Mouse (Mus musculus): ENCODE measurements around the gene Gm20696.
A peak's percentile ranks its signal among the peaks of the same experiment; 100 is the strongest.

The Gm20696 gene

GRCm38 (mm10) chr6:99573343-99573742 lies 93.3 kb downstream of the Gm20696 start:
- TF ChIP-seq GATA4 (IDR thresholded peaks at IDR 0.05; ENCODE audit: insufficient replicate concordance, low read length) = no peak

- no peak for TF ChIP-seq GATA4 (IDR thresholded peaks at IDR 0.05; ENCODE audit: insufficient replicate concordance, low read length)
Measured at GRCm38 (mm10) chr6:99572071-99572470, 94.5 kb downstream of the Gm20696 start.

- TF ChIP-seq GATA4 (IDR thresholded peaks at IDR 0.05; ENCODE audit: insufficient replicate concordance, low read length) = no peak
Measured at GRCm38 (mm10) chr6:99566921-99567320, 99.7 kb downstream of the Gm20696 start.

- no peak for TF ChIP-seq GATA4 (IDR thresholded peaks at IDR 0.05; ENCODE audit: insufficient replicate concordance, low read length)
Measured at GRCm38 (mm10) chr6:99564766-99565165, 101.8 kb downstream of the Gm20696 start.

- TF ChIP-seq GATA4 (IDR thresholded peaks at IDR 0.05; ENCODE audit: insufficient replicate concordance, low read length) = no peak
Measured at GRCm38 (mm10) chr6:99556950-99557349, 109.6 kb downstream of the Gm20696 start.

- no peak for TF ChIP-seq GATA4 (IDR thresholded peaks at IDR 0.05; ENCODE audit: insufficient replicate concordance, low read length)
Measured at GRCm38 (mm10) chr6:99552816-99553215, 113.8 kb downstream of the Gm20696 start.

GRCm38 (mm10) chr6:99546416-99546815 lies 120.2 kb downstream of the Gm20696 start:
- TF ChIP-seq GATA4 (IDR thresholded peaks at IDR 0.05; ENCODE audit: insufficient replicate concordance, low read length) = no peak

- no peak for TF ChIP-seq GATA4 (IDR thresholded peaks at IDR 0.05; ENCODE audit: insufficient replicate concordance, low read length)
Measured at GRCm38 (mm10) chr6:99545437-99545836, 121.2 kb downstream of the Gm20696 start.

- no peak for TF ChIP-seq GATA4 (IDR thresholded peaks at IDR 0.05; ENCODE audit: insufficient replicate concordance, low read length)
Measured at GRCm38 (mm10) chr6:99541105-99541504, 125.5 kb downstream of the Gm20696 start.

GRCm38 (mm10) chr6:99540653-99541052 lies 125.9 kb downstream of the Gm20696 start:
- peak; percentile 47; the same call in 1 of the 2 replicates for TF ChIP-seq GATA4 (IDR thresholded peaks at IDR 0.05; ENCODE audit: insufficient replicate concordance, low read length)

GRCm38 (mm10) chr6:99540146-99540545 lies 126.5 kb downstream of the Gm20696 start:
- TF ChIP-seq GATA4 (IDR thresholded peaks at IDR 0.05; ENCODE audit: insufficient replicate concordance, low read length) = no peak

- TF ChIP-seq GATA4 (IDR thresholded peaks at IDR 0.05; ENCODE audit: insufficient replicate concordance, low read length) = no peak
Measured at GRCm38 (mm10) chr6:99538194-99538941, 128.2 kb downstream of the Gm20696 start.

- no peak for TF ChIP-seq GATA4 (IDR thresholded peaks at IDR 0.05; ENCODE audit: insufficient replicate concordance, low read length)
Measured at GRCm38 (mm10) chr6:99534211-99534745, 132.3 kb downstream of the Gm20696 start.

GRCm38 (mm10) chr6:99532458-99532857 lies 134.1 kb downstream of the Gm20696 start:
- no peak for TF ChIP-seq GATA4 (IDR thresholded peaks at IDR 0.05; ENCODE audit: insufficient replicate concordance, low read length)

GRCm38 (mm10) chr6:99528972-99529371 lies 137.6 kb downstream of the Gm20696 start:
- no peak for TF ChIP-seq GATA4 (IDR thresholded peaks at IDR 0.05; ENCODE audit: insufficient replicate concordance, low read length)

GRCm38 (mm10) chr6:99527457-99528105 lies 139.0 kb downstream of the Gm20696 start:
- no peak for TF ChIP-seq GATA4 (IDR thresholded peaks at IDR 0.05; ENCODE audit: insufficient replicate concordance, low read length)

Data from liver, adult (tissue).